Mouse (Mus musculus) adrenal gland, postnatal 14 days (tissue): ENCODE data around the gene Trpm4. TPM values are rescaled to one million over a fixed set of nuclear protein-coding genes. Genes with fewer than 3 reads are reported as not detected.
A peak's percentile ranks its signal among the peaks of the same experiment; 100 is the strongest.
"Not testable (repeated sequence)": the region's sequence is repeated elsewhere in the genome, so short reads cannot be mapped to it uniquely, and the experiment has no call there.

ENCODE experiments used
- DNase-seq: peaks from one replicate; pipeline ENCODE4 v3.0.0; 2021; ENCODE audit warnings: mixed read lengths
- long read RNA-seq, 2 experiments: library from polyadenylated mRNA; stranded (forward); transcript quantifications; one replicate each; pipeline ENCODE4 v2.0.0; 2021
- total RNA-seq: library from RNA; stranded (reverse); gene quantifications from 2 replicates; pipeline ENCODE4 v1.2.3, GENCODE M21; 2021

The Trpm4 gene
- total RNA-seq = 13.5 and 15.1 TPM in 2 replicates
- long read RNA-seq, experiment 1, partial matches to known transcripts = 2 of 7 reads
- long read RNA-seq, experiment 1, other reads (novel, unspliced or antisense) = 4 of 7 reads
- long read RNA-seq, experiment 2, full-length matches to known transcripts = 6 of 10 reads
- long read RNA-seq, experiment 2, partial matches to known transcripts = 1 of 10 reads
- long read RNA-seq, experiment 2, other reads (novel, unspliced or antisense) = 3 of 10 reads

DNA sequence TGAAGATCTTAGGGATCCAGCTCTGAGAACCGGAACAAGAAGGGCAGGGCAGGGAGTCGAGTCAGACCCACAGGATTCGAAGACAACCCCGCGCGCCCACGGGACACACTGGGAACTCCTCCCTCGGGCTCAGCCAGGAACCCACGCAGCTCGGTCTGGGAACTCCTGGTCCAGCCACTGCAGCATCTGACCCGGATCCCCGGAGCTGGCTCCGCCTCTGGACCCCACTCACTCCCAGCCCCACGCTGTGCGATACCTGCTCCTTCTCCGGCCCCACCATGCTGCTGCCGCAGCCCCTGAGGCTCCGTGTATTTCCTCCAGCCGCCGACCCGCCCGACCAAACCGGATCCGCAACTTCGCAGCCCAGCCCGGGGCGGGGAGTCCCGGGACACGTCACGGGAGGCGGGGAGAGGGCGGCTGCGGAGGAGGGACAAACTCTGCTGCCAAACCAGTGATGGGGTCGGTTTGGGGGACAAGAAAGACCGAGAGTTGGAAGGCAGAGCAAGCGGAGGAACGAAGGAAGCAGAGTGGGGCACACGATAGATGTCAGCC lies at the start of gene Trpm4:
Gene Trpm4, minus strand, starts transcription at position 350 of the 552 bp plus-strand sequence.
- DNase-seq = peak; percentile 92

DNA sequence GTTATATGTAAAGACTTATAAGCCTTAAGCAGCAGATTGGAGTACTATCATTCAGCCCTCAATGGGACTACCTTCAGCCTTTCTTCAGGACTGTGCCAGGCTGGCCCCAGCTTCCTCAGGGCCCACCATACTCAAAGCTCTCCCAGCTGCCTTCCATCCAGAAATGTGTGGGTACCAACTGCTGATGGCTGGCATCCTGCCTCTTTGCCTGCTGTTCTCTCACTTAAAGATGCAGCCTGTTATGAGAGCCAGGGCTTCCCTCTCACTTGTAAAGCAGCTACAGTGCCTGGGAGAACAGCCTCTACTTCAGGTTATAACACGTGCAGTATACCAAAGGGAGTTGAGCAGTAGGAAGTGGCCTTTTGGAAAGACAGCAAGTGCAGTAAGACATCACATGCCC lies 42.5 kb upstream of the Trpm4 start:
- no peak for DNase-seq

DNA sequence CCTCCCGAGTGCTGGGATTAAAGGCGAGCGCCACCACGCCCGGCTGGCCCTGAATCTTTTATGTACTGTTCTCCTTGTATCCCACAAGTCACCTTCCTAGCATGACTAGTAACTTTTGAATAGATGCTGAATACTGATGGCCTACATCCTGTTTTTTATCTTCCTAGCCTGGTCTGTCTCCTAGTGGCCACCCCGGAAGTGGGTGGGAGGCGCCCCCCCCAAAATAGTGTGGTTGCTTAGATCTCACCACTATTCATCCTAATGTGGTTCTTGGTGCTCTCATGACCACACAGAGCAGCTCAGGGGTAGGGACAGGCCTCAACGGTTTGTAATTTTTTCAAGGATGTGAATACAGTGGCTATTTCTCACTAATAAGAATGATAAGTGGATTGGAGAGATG lies 41.0 kb upstream of the Trpm4 start:
- DNase-seq = no peak

DNA sequence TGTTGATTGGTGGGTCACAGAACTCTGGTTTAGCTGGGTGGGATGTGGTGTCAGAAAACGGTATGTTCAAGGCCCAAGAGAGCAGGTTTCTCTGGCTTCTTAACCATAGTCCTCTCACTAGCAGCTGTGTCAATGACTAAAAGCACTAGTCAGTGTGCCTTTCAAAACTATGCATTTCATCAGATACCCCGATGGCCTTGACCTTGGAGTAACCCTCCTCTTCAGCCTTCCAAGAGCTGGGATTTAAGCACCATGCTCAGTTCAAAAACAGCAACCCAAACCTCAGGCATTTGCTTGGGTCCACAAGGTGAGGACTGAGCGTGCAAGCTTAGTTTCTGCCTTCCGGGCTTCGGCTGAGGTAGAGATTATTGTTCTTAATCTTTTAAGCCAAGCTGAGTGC lies 38.8 kb upstream of the Trpm4 start:
- DNase-seq = no peak

DNA sequence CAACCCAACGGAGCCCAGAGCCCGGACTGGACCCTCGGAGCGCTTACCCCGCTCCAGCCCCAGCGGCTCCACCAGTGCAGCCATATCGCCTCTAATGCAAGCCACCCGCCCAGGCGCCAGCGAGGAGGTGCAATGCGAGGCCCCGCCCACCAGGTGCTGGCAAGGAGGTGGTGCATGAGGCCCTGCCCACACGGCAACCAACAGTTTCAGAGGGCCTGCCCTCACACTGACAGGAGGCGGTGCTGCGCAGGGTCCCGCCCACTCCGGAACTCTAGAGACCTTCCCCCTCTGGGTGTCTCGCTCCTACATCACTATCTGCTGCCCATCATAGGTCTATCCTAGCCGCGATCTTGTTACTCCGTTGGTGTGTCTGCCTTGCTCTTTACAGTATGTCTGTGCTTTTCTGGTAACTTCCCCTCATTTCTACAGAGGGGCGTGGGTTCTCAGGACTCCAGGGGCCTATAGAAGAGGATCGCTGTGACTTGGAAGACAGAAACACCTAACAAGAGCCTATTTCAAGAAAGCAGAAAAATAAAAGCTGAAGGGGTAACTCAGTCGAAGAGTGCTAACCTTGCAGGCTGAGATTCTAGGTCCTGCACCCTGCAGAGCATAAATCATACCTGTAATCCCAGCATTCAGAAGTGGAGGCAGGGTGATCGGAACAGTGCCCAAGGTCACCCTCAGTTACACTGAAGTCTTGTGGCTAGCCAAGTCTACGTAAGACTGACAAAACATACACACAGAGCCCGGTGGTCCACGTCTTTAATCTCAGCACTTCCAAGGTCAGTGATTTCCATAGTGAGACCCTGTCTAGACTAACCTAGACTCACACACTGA lies 37.1 kb upstream of the Trpm4 start, which contains the start of gene Lin7b:
Gene Lin7b, minus strand, starts transcription at position 109 of the 837 bp plus-strand sequence.
- DNase-seq = peak; percentile 95

DNA sequence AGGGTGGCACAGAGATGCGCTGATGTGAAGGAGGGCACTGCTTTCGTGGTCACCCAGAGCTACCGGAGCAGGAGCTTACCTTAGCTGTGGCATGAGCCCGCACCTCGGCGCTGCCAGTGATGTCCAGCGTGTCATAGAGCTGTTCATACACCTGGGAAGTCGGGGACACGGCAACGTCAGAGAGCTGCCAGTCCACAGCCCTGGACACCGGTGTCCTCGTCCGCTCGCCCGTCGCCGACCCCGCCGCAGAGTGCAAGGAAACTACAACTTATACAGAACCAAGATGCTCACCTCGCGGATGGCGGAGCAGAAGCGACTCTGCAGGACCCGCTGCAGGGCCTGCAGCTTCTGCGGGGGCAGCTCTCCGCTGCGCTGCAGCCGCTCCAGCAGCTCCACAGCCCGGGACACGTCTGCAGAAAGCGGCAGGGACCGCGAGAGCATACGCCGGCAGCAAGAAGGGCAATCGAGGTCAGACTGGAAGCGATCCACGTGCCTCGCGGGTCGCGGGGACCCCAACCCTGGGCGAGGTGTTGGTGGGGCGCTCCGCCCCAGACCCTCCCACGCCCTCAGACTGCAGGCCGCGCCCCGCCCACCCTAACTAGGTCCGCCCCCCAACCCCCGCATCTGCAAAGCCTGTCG lies 36.4 kb upstream of the Trpm4 start:
- DNase-seq = no peak

DNA sequence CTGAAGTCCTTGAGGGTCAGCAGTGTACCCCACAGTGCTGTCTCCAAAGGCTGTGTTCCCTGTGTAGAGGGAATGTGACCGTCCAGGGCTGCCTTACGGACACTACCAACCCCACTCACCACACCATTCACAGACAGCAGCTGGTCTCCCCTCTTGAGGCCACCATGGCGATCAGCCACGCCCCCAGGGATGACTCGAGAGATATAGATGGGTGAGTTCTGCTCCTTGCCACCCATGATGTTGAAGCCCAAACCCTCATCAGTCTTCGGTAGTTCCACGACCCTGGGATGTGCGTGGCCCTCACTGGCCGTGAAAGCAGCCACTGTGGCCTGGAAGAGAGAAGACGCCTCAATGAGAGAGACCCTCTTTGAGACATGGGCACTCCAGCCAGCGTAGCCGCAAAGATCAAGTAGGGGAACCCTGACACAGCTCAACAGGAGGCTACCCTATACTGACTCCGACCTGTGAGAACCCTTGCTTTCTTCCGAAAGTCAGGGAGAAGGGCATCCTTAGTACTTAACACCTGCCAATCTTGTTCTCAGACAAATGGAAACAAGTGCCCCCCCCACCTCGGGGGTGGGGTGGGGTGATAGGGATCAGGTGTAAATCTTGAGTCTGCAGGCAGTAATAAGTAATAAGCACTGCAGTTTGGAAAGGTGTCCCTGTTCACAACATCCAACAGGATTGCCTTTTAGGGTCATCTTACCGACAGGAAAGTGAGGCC lies 35.6 kb upstream of the Trpm4 start:
- no peak for DNase-seq

DNA sequence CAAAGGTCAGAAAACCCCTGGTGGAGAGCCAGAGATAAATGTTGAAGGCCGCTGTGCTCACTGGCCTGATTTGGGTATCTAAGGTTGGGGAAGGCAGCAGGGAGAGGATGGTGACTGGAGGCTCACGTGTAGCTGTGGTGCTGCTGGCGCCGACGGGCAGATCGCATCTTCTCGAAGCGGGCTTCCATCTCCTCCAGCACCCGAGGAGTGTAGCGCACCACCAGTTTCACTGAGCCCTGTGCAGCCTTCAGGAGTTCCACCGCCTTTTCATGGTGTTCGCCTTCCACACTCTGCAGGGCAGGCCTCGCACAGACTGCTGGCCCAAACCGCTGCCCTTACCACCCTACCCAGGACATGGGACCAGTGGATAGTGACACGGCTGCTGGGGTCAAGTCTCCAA lies 34.6 kb upstream of the Trpm4 start:
- DNase-seq = no peak

DNA sequence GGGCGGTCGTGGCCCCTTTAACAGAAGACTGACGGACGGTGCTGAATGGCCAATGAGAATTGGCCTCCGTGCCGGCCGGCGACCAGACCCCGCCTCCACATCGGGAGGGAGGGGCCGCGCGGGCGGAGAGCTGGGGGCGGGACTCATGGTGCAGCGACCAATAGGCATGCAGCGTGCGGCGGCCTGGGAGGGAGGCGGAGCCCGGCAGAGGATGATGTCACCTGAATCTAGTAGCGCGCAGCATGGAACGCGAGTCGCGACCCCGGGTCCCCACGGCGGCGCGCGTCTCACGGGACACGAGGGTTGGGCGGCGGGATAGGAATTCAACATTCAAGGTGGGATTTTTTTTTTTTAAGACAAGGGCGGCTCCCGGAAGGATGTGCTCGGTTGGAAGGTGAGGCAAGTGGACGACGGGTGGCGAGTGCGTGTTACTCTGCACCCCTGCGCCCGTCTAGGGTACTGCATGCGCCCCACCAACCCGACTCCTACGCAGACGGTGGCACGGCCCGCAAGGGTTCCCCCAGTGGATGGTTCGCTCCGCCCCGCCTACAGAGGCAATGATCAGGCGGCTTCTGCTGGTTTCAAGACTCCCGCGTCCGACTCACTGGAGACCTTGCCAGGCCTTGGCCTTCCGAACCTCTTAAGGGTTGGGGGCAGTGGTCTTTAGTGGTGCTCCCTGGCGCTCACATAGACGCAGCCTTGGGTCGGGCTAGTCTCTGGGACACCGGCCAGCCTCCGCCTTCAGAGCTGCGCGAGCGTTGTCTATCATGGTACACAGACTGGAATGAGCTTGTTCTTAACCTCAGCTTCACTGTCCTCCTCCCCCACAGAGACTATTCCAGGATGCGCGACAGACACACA lies 33.7 kb upstream of the Trpm4 start:
- DNase-seq = peak; percentile 99

DNA sequence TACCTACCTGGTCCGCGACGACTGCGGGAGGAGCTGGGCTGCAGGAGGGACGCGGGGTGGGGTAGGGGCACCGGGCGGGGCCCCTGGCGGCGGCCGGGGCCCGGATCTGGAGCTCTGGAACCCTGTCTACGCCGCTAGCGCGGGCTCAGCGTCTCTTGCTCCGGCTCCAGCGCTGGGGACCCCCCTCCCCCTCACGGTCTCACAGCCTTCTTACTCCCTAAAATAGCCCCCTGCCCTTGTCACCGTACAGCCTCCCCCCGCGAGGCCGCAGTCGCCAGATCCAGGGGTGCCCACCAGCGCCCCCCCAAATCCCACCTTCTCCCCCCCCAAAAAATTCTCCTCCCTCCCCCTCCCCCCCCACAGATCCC lies 33.1 kb upstream of the Trpm4 start, which contains the start of gene Ppfia3:
Gene Ppfia3, minus strand, starts transcription at position 368 of the 368 bp plus-strand sequence.
- no peak for DNase-seq

DNA sequence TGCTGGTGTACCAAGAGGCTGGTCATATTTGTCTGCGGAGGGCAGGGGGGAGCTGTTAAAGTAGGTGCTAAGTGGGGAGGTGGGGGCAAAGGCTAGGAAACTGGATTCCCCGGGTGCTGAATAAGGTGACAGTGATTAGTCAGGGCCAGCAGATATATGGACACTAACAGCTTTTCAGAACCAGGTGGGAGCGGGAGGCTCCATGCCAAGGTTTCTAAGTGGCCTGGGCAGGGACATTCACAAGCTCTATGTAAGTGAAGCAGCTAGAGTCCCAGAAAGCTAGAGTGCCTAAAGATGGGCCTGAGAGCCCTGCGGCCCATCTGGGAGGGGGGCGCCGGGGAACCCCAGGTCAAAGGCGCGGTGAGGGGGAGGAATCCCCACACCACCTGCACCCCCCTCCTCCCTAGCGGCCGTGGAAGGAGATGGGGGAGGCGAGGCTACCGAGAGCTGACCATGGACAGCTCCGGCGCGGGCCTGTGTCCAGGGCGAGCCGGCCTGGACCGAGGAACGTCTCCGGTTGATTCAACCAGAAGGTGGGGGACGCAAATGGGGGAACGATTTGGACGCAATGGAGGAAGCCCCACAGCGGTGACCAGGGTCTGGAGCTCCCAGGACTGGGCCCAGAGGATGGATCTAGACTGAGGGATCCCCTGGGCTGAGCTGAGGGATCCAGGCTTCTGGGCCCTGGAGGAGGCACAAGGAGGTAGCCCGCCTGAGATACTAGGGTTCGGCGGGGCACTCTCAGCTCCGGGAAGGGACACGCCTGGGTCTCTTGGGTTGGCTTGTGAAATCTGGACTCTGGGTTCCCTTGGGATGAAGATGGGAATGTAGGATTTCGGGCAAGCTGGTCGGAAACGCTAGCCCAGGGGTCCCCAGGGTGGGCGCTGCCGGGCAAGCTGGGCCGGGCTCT lies 32.4 kb upstream of the Trpm4 start:
- DNase-seq = peak; percentile 77

DNA sequence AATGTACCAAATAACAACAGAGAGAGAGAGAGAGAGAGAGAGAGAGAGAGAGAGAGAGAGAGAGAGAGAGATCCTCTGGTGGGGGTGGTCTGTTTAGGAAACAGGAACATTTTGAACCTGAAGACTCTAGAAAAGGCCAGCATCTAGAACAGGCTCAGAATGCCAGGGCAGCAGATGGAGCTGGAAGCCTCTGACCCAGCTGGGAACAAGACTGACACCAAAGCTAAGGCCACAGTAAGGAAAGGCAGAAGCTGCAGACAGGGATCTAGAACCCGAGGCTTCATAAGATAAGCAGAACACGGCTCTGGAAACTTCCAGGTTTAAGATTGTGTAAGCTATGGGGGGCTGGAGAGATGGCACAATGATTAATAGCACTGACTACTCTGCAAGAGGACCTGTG lies 30.4 kb upstream of the Trpm4 start:
- DNase-seq = no peak

DNA sequence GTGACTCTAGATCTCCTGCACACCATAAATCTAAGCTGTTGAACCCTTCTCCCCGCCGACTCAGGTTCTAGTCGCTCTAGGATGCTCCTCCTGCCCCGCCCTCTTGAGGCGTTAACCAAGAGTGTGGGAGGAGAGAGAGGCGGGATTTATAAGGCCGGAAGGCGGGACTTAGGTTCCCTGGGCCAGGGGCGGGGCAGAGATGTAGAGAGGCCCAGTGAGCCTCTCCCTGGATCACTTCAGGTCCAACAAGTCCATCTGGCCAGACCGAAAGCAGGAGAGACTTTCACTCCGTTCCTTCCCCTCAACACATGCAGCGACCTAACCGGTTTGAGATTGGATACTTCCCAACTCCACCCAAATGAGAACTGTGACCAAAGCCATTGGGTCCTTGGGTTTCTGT lies 29.2 kb upstream of the Trpm4 start:
- DNase-seq = peak; percentile 61

DNA sequence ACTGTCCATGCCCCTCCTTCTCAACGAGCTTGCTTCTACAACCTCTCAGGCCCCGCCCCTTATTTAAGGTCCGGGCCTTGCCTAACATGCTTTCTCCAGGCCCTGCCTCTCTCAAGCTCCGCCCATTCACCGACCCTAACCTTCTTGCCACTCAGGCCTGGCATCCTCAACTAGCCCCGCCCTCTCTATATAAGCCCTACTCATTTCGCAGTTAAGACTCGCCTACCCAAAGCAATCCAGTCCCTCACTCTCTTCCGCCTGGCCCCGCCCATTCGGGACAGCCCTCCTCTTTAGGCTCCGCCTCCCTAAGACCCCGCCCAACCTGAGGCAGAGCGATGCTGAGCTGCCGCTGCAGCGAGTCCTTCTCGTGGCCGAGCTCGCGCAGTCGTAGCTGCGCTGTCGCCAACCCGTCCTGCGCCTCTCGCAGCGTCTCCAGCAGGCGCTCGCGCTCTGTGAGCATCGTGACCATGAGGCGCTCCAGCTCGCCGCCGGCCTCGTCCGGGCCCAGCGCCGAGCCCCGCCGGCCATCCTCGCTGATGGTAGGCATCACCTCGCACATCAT lies 27.7 kb upstream of the Trpm4 start:
- DNase-seq = peak; percentile 86

DNA sequence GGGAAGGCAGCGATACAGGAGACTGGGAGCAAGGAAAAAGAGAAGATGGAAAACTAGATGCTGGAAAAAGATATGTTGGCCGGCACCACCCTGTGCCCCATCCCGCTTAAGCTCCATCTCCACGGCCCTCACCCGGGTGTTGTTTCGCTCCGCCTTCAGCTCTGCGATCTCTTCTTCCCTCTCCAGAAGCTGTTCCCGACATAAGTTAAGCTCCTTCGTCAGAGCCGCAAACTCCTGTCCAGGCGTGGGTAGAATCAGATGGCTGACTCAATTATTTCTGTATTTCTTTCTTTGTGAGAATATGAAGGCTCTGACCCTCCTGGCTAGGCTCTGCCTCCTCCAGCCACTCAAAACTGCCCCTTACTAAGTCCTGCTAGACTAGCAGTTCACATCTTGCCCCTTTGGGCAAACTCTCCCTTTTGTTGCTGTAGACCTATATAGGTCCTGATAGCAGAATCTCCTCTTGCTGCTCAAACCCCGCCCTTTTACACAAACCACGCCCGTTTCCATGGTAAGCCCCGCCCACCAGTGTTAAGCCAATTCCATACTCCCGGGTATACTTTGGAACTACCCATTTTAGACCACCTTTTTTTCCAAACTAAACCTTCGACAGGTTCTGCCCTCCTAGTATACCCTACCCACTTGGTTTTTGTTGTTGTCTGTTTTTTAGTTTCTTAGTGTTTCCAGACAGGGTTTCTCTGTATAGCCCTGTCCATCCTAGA lies 27.0 kb upstream of the Trpm4 start:
- no peak for DNase-seq

DNA sequence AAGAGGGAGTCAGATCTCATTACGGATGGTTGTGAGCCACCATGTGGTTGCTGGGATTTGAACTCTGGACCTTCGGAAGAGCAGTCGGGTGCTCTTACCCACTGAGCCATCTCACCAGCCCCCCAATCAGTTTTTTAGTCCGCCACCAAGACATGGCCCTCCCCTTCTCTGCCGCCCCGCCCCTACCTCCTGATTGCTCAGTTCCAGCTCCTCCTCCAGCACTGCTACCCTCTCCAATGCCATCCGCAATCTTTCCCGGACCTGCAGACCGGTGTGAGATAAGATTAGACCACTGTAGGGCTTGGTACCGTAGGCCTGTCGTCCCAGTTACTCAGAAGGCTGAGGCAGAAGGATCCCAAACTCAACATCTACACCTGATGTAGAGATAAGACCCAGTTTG lies 25.5 kb upstream of the Trpm4 start:
- DNase-seq = not testable (repeated sequence)

DNA sequence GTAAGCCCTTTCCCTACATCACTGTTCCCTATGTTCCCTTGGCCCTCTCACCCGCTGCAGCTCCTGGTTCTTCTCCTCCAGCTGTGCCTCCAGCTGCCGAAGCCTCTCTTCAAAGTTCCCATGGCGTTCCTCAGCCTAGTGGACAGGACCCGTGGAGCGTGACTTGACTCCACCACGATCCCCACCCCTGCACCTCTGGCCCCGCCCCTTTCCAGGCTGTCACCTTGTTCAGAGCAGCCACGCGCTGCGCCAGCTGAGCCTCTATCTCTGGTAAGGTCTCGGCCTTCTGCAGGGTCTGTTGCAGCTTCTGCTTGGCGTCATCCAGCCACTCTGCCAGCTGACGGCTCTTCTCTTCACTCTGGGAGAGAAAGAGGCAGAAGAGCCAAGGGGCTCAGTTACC lies 22.5 kb upstream of the Trpm4 start:
- no peak for DNase-seq

DNA sequence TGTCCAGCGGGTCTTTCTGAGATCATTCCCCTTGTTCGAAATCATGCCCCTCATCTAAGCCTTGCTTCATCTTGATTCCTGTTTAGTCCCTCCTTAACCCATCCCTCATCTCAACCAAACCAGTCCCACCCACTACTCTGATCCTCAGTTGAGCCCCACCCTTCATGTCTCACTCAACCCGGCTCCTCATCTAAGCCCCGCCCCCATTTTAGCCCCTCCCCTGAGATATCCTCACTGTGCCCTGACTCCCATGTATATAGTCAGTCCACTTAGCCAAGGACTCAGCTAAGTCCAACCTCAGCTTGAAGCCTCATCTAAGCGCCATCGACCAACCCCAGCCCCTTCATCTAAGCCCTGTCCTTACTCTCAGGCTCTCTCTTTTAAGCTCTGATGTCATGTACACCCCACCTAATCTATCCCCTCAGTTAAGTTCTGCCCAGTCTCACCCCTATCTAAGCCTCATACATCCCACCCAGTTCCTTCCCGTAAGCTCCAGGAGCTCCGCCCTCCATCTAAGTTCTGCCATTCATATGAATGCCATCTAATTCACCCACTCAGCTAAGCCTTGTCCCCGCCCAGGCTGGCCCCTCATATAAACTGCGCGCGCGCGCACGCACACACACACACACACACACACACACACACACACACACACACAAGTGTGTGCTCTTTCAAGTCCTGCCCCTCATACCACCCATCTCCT lies 21.9 kb upstream of the Trpm4 start:
- no peak for DNase-seq
